Mouse (Mus musculus) T-cell, adult 2 months (primary cell): ENCODE results near the gene Mindy3.

Source experiments
- DNase-seq: peaks from one replicate; pipeline ENCODE4 v3.0.0; 2022; ENCODE audit warnings: low spot score

The Mindy3 gene

GRCm38 (mm10) chr2:12371401-12371800, 47.9 kb downstream of the Mindy3 start:
- no peak for DNase-seq

DNA sequence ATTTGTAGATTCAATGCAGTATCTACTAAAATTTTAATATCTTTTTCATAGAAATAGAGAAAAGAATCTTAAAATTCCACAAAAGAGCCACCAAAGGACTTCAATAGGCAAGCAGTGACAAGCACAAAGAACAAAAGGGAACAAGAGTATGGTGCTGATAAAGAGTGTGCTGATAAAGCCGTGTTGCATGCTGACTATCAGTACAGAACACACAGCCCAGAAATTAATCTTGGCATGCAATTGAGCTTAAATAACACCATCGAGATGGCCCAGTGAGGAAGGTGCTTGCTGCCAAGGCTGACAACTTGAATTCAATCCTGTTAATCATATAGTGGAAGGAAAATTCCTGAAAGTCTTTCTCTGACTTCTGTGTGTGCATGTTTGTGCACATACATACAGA, 50.8 kb downstream of the Mindy3 start:
- no peak for DNase-seq

DNA sequence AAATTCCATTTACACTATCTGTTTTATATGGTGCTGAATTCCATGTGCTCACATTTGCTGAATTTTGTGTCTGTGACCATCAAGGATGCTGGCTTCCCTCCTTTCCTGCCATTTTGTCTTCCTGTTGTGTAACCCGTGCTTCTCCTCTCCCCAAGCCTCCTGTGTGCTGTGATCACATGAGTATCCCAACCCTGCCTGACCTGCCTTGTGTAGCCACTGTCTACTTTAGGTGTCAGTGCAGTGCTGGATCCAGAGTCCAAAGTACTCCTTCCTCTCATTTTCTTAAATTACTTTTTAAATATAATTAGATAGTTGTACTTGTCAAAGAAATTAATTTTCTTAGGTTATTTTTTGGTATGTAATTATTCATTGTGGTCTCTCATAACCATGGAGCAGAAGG, 51.3 kb downstream of the Mindy3 start:
- DNase-seq: no peak

- no peak for DNase-seq
Observed at GRCm38 (mm10) chr2:12361310-12361709, 58.0 kb downstream of the Mindy3 start.

DNA sequence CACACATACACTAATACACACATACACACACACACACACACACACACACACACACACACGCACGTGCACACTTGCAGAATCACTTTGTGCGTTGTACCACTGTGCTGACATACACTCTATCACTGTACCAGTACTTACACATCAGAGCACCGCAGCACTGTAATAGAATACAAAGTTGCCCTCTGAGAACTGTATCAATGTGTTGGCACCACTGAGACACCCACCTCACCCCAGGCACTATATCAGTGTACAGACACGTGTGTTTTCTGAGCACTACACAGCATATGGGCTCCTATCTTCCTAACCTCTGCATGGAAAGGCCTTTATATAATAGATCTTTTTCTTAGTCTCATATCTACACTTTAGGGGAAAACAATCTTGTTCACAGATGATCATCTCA, 64.4 kb downstream of the Mindy3 start:
- DNase-seq: no peak

- no peak for DNase-seq
Observed at GRCm38 (mm10) chr2:12348914-12349313, 70.4 kb downstream of the Mindy3 start.

DNA sequence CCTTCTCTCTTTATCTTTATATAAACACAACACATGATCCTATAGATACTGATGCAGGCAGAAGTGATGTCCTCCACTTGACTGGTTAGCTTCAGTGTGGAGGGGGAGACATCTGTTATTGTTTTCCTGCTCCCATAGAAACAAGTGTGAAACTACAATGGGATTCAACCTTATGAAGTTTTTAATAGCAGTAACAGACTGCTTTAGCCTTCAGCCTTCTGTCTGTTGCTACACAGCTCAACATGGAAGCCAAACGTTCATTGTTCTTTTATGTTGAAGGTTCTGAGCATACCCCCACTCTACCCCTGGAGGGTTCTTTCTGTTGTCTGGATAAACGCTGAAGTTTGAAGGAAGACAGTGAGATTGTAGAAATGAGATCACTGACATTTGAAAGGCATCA, 87.3 kb downstream of the Mindy3 start:
- no peak for DNase-seq

GRCm38 (mm10) chr2:12329620-12330019, 89.7 kb downstream of the Mindy3 start:
- no peak for DNase-seq

DNA sequence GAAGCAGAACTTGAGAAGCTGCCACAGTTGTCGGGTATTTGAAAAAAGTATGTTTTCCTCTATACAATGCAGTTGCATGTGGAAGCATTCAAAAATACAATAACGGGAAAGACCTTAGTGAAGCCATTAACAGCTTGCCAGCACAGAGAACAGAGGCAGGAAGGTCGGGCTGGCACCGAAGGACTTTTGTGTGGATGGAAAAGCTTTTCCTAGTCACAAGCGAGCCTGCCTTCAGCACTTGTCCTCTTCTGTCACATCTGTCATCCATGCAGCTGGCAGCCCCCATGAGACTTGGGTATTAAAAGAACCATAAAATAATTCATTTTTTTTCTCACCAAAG, 90.2 kb downstream of the Mindy3 start:
- no peak for DNase-seq

DNA sequence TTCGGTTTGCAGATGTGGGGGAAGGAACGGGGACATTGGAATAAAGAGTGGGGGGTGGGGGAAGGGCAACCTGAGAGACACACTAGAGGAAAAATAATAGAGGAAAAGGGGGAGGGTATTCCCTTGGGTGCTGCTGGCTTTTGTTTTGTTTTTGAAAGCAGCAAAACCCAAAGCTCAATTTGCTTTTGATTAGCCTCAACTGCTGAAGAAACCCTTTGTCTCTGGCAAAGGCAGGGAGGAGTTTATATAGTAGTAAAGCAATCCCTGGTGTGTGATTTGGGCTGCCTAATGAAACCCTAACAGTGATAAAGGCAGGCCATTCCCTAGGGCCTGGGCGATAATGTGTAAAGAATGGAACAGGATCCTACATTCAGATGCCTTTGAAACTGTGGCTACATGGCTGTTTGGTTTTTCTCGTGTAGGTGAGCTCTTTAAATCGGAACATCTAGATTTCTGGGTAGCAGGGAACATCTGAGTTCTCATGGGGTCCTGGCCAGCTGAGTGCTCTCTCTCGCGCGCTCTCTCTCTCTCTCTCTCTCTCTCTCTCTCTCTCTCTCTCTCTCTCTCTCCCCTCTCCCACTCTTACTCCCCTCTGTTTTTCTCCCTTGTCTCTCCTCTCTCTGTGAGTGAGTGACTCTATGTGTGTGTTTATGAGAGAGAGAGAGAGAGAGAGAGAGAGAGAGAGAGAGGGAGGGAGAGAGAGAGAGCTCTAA, 90.8 kb downstream of the Mindy3 start:
- DNase-seq: no peak

GRCm38 (mm10) chr2:12327691-12328354, 91.4 kb downstream of the Mindy3 start:
- no peak for DNase-seq

- DNase-seq: peak; percentile 25
Observed at GRCm38 (mm10) chr2:12327216-12327615, 92.1 kb downstream of the Mindy3 start.

- no peak for DNase-seq
Observed at GRCm38 (mm10) chr2:12325868-12326267, 93.4 kb downstream of the Mindy3 start.

- no peak for DNase-seq
Observed at GRCm38 (mm10) chr2:12325417-12325816, 93.9 kb downstream of the Mindy3 start.

GRCm38 (mm10) chr2:12320914-12321313, 98.4 kb downstream of the Mindy3 start:
- no peak for DNase-seq

GRCm38 (mm10) chr2:12318715-12319114, 100.6 kb downstream of the Mindy3 start:
- DNase-seq: no peak

DNA sequence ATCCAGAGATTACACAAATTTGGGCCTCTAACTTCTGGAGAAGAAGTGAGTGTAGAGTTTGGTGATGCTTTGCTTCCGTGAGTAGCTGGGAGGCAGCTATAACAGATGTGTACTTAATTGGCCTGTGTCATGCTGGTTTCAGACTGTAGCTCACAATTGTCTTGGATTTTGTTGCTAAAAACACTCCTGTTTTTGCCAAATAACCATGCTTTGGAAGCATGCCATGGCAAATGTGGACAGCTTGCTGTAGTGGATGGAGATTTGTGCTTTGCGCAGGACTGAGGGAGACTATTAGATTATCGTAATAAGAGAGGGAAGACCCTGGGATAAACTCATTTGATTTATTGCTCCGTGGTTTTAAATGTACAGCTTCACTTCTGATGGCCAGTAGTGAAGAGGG, 101.2 kb downstream of the Mindy3 start:
- DNase-seq: no peak

DNA sequence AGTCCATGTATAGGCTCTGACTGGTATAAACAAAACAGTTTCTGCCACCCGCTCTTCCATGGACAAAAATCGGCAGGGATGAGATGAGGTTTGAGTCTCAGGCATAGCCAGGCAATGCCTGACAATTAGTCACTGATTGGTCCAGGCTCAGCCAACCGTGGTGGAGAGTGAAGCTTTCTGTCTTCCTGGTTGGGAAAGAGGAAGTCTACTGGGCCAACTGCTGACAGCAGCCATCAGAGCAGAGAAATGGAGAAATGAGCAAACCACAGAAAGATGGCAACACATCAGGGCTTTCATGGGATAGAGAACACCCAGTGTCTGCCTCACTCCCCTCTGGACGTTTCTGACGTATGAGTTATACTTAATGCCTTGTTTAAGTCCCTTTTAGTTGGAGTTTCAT, 101.9 kb downstream of the Mindy3 start:
- DNase-seq: no peak

GRCm38 (mm10) chr2:12316361-12316760, 102.9 kb downstream of the Mindy3 start:
- no peak for DNase-seq

DNA sequence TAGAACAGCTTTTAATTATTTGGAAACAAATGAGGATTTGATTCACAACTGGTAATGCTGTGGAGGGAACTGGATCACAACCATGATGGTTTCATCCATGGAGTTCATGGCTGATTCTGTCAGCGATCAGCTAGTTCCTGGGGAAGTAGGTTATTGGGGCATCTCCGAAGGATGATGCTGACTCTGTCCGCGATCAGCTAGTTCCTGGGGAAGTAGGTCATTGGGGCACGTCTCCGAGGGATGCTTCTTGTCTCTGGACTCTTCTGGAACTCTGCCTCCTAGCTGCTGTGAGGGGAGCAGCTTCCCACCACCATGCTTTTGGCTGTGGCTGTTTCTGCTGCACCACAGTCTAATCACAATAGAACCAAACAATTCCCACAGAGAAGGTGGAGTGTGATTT, 105.2 kb downstream of the Mindy3 start:
- no peak for DNase-seq

DNA sequence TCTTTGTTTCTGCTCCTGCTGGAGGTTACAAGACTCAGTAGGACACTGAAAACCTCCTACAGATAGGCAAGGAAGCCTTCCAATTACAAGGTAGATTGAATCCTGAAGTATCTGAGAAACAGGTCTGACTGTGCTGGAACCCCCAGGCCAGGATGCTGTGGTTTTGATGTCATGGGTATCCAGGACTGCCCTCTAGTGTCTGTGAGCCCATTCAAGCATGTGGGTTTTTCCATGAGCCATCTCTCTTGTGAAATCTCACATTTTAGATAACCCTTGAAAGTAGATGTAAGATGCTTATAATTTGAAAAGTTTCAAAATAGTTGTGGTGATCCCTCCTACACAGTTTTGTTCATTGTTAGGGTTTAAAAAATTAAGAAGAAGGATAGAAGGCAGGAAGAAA, 110.8 kb downstream of the Mindy3 start:
- DNase-seq: no peak

DNA sequence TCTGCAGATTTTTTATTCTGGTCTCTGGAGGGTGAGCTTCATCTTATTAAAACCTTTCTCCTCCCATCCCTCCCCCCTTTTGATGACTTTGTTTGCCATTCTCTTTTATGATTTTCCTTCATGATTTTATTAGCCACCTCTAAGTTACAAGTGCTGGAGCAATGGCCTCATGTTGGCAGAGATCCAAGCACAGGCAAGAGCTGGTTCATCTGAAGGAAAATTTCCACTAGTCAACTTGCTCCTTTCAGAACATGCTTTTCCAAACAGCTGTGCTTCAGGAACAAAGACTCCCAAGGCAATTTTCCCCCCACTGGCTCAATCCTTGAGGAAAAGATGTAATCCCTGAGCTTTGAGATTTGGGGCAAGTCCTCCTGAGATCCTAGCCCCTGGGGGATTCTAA, 112.0 kb downstream of the Mindy3 start:
- DNase-seq: no peak

- DNase-seq: no peak
Observed at GRCm38 (mm10) chr2:12305064-12305650, 114.1 kb downstream of the Mindy3 start.
